Mouse (Mus musculus) lung, adult 10 weeks (tissue): ENCODE data around the gene Slfn1. TPM values are rescaled to one million over a fixed set of nuclear protein-coding genes. Genes with fewer than 3 reads are reported as not detected.

Source experiments
- polyA plus RNA-seq: library from polyadenylated mRNA; stranded (reverse); fragments of 350-450 nt; fragmentation: Illumina TruSeq; extraction: RNeasy Lipid Tissue Mini Kit (QIAGEN cat#74804); gene quantifications from one replicate; pipeline ENCODE4 v1.2.3, GENCODE M21; 2014; ENCODE audit warnings: low read depth, low replicate concordance; ENCODE audit not compliant: insufficient read depth

The Slfn1 gene
- 7.4 TPM for polyA plus RNA-seq

GRCm38 (mm10) chr11:83116597-83117227 is at the start of gene Slfn1:
TSS of gene Slfn1 (plus strand) at chr11:83116849.

Other genes starting within 250 kb of the Slfn1 start
- gene Rffl, start 245.6 kb upstream of the Slfn1 start, polyA plus RNA-seq, result 5.7 TPM
- 6.8 TPM for gene Rad51d, start 226.2 kb upstream of the Slfn1 start, polyA plus RNA-seq
- gene Fndc8, start 224.7 kb upstream of the Slfn1 start, polyA plus RNA-seq, result not detected
- gene Nle1, start 208.4 kb upstream of the Slfn1 start, polyA plus RNA-seq, result 8.2 TPM
- gene Unc45b, start 206.3 kb upstream of the Slfn1 start, polyA plus RNA-seq, result 23.0 TPM
- 24.0 TPM for gene Slfn5, start 165.5 kb upstream of the Slfn1 start, polyA plus RNA-seq
- 0.55 TPM for gene Slfn9, start 125.0 kb upstream of the Slfn1 start, polyA plus RNA-seq
- 2.4 TPM for gene Slfn8, start 96.0 kb upstream of the Slfn1 start, polyA plus RNA-seq
- 54.1 TPM for gene Slfn2, start 51.7 kb upstream of the Slfn1 start, polyA plus RNA-seq
- gene Slfn4, start 58.3 kb downstream of the Slfn1 start, polyA plus RNA-seq, result 2.7 TPM
- 0.60 TPM for gene Slfn3, start 74.5 kb downstream of the Slfn1 start, polyA plus RNA-seq
- not detected for gene Slfn14, start 169.9 kb downstream of the Slfn1 start, polyA plus RNA-seq
- 29.8 TPM for gene Ap2b1, start 182.2 kb downstream of the Slfn1 start, polyA plus RNA-seq
- 6.6 TPM for gene Pex12, start 185.7 kb downstream of the Slfn1 start, polyA plus RNA-seq